Mouse (Mus musculus) liver, adult 2 months (tissue): ENCODE results near the gene Dyrk1b. TPM values are rescaled to one million over a fixed set of nuclear protein-coding genes. Genes with fewer than 3 reads are reported as not detected.

Experiments used
- DNase-seq: peaks from one replicate; pipeline ENCODE4 v3.0.0-alpha.2; 2011; ENCODE audit warnings: low read depth, low spot score; ENCODE audit errors: extremely low read depth
- H3K27ac ChIP-seq: fragments of 200-500 bp; replicated peaks from 2 replicates; pipeline ENCODE4 v1.5.1; 2012; ENCODE audit warnings: low read depth, mild to moderate bottlenecking, control low read depth, inconsistent platforms, low read length; ENCODE audit not compliant: insufficient read depth
- H3K27me3 ChIP-seq: fragments of 200-500 bp; 2 replicates; pipeline ENCODE4 v1.6.1; 2012; ENCODE audit warnings: mild to moderate bottlenecking, moderate library complexity, low read length, inconsistent platforms; ENCODE audit not compliant: control insufficient read depth, insufficient read depth
- H3K36me3 ChIP-seq: fragments of 200-500 bp; 2 replicates; pipeline ENCODE4 v1.6.1; 2012; ENCODE audit warnings: low read length, inconsistent platforms; ENCODE audit not compliant: control insufficient read depth, insufficient read depth
- H3K4me1 ChIP-seq: fragments of 200-500 bp; 2 replicates; pipeline ENCODE4 v1.6.1; 2011; ENCODE audit warnings: low read length; ENCODE audit not compliant: control insufficient read depth, insufficient read depth
- H3K4me3 ChIP-seq: fragments of 200-500 bp; 2 replicates; pipeline ENCODE4 v1.5.1; 2011; ENCODE audit warnings: low read depth, mild to moderate bottlenecking, control low read depth, low read length, moderate library complexity; ENCODE audit not compliant: insufficient read depth
- H3K79me2 ChIP-seq: fragments of 200-500 bp; 2 replicates; pipeline ENCODE4 v1.6.1; 2012; ENCODE audit warnings: inconsistent platforms, mild to moderate bottlenecking, low read length, moderate library complexity; ENCODE audit not compliant: control insufficient read depth, insufficient read depth
- H3K9ac ChIP-seq: fragments of 200-500 bp; 2 replicates; pipeline ENCODE4 v1.6.1; 2012; ENCODE audit warnings: low read depth, mild to moderate bottlenecking, control low read depth, inconsistent platforms, low read length
- CTCF ChIP-seq: fragments of 200-500 bp; IDR thresholded peaks from 2 replicates; pipeline ENCODE4 v1.5.1; 2011; ENCODE audit warnings: low read depth, low read length, control low read depth
- POLR2A ChIP-seq: fragments of 200-500 bp; IDR thresholded peaks from 2 replicates; pipeline ENCODE4 v1.6.1; 2011; ENCODE audit warnings: low read length, control low read depth; ENCODE audit not compliant: insufficient read depth; ENCODE audit errors: extremely low read depth
- WGBS: fragments of 180-500 bp; shearing (Covaris S2); methylation state at CpG from one replicate; pipeline ENCODE4 v1.1.7; 2018; 5-methylcytosine and 5-hydroxymethylcytosine counted together
- polyA plus RNA-seq: library from polyadenylated mRNA; depleted of rRNA; stranded (reverse); fragments of >200 nt; gene quantifications from 2 replicates; pipeline ENCODE4 v1.2.3, GENCODE M21; 2012
- total RNA-seq: library from RNA; depleted of rRNA; stranded (reverse); fragments of >200 nt; gene quantifications from 2 replicates; pipeline ENCODE4 v1.2.3, GENCODE M21; 2014

Gene Dyrk1b
- total and polyA plus RNA-seq, 2 experiments = 7.0 to 14.8 TPM

- no peak overlapping the region for H3K27ac ChIP-seq
- no peak overlapping the region for H3K9ac ChIP-seq
- peaks cover 19% of the 10 kb centered on the region; the same call in 1 of the 2 replicates for H3K36me3 ChIP-seq
- DNase-seq = no peak
- H3K79me2 ChIP-seq = peaks cover 5% of the 10 kb centered on the region; the same call in 1 of the 2 replicates
- H3K4me1 ChIP-seq = peaks cover 3% of the 10 kb centered on the region; the same call in 1 of the 2 replicates
- H3K4me3 ChIP-seq = no peak overlapping the region
- no peaks in the 10 kb centered on the region for H3K27me3 ChIP-seq
- WGBS = 95% methylated on average over 21 of the region's 22 CpGs
- TF ChIP-seq POLR2A (no peak), CTCF (no peak)
Measured at GRCm38 (mm10) chr7:28182320-28182719, 3.1 kb downstream of the Dyrk1b start.

GRCm38 (mm10) chr7:28185884-28186283, 6.6 kb downstream of the Dyrk1b start:
- Histone ChIP-seq H3K79me2 (no peaks in the 10 kb centered on the region), H3K27ac (no peak overlapping the region), H3K27me3 (no peaks in the 10 kb centered on the region), H3K9ac (no peak overlapping the region), H3K36me3 (peaks cover 25% of the 10 kb centered on the region; the same call in 1 of the 2 replicates), H3K4me1 (no peaks in the 10 kb centered on the region), H3K4me3 (no peak overlapping the region)
- whole genome bisulfite sequencing = 96% methylated on average over 14 of the region's 14 CpGs
- no peak for TF ChIP-seq POLR2A
- no peak for TF ChIP-seq CTCF
- DNase-seq = no peak

GRCm38 (mm10) chr7:28186631-28187030, 7.4 kb downstream of the Dyrk1b start:
- WGBS = 94% methylated on average over 8 of the region's 8 CpGs
- H3K36me3 ChIP-seq = peaks cover 25% of the 10 kb centered on the region; the same call in 1 of the 2 replicates
- no peak overlapping the region for H3K4me3 ChIP-seq
- TF ChIP-seq POLR2A (no peak), CTCF (no peak)
- H3K27ac ChIP-seq = no peak overlapping the region
- DNase-seq = no peak
- no peaks in the 10 kb centered on the region for H3K27me3 ChIP-seq
- H3K79me2 ChIP-seq = no peaks in the 10 kb centered on the region
- no peak overlapping the region for H3K9ac ChIP-seq
- H3K4me1 ChIP-seq = no peaks in the 10 kb centered on the region; the same call in 1 of the 2 replicates

- H3K36me3 ChIP-seq = peaks cover 12% of the 10 kb centered on the region; the same call in 1 of the 2 replicates
- no peaks in the 10 kb centered on the region for H3K27me3 ChIP-seq
- 72% methylated on average over 3 of the region's 3 CpGs for WGBS
- peak; percentile 69 for DNase-seq
- H3K79me2 ChIP-seq = no peaks in the 10 kb centered on the region
- H3K4me3 ChIP-seq = no peak overlapping the region
- no peaks in the 10 kb centered on the region; the same call in 1 of the 2 replicates for H3K4me1 ChIP-seq
- TF ChIP-seq CTCF = no peak
- no peak for TF ChIP-seq POLR2A
- no peak overlapping the region for H3K27ac ChIP-seq
- H3K9ac ChIP-seq = no peak overlapping the region
Measured at GRCm38 (mm10) chr7:28191489-28191888, 12.2 kb downstream of the Dyrk1b start.

GRCm38 (mm10) chr7:28191903-28192302, 12.6 kb downstream of the Dyrk1b start:
- TF ChIP-seq POLR2A = no peak
- no peak for TF ChIP-seq CTCF
- 96% methylated on average over 1 of the region's 1 CpGs for WGBS

GRCm38 (mm10) chr7:28195414-28196098, 16.3 kb downstream of the Dyrk1b start:
- H3K4me1 ChIP-seq = no peaks in the 10 kb centered on the region; the same call in 1 of the 2 replicates
- no peaks in the 10 kb centered on the region for H3K79me2 ChIP-seq
- TF ChIP-seq POLR2A (no peak), CTCF (no peak)
- H3K27ac ChIP-seq = no peak overlapping the region
- no peaks in the 10 kb centered on the region for H3K27me3 ChIP-seq
- no peak overlapping the region for H3K9ac ChIP-seq
- H3K4me3 ChIP-seq = no peak overlapping the region
- no peaks in the 10 kb centered on the region for H3K36me3 ChIP-seq
- WGBS = 94% methylated on average over 5 of the region's 5 CpGs
- no peak for DNase-seq

More at GRCm38 (mm10) chr7:28191903-28192302, 12.6 kb downstream of the Dyrk1b start:
- Histone ChIP-seq H3K4me1 (no peaks in the 10 kb centered on the region; the same call in 1 of the 2 replicates), H3K27ac (no peak overlapping the region), H3K4me3 (no peak overlapping the region), H3K36me3 (peaks cover 11% of the 10 kb centered on the region; the same call in 1 of the 2 replicates), H3K79me2 (no peaks in the 10 kb centered on the region), H3K9ac (no peak overlapping the region), H3K27me3 (no peaks in the 10 kb centered on the region)
- DNase-seq = no peak
